Mouse (Mus musculus) lung, postnatal 14 days (tissue): ENCODE measurements around the gene Pde1b.
A peak's percentile ranks its signal among the peaks of the same experiment; 100 is the strongest.

Source experiments
- DNase-seq: peaks from one replicate; pipeline ENCODE4 v3.0.0; 2021

The Pde1b gene

GRCm38 (mm10) chr15:103552096-103552690 is 49.4 kb downstream of the Pde1b start:
- DNase-seq = peak; percentile 69

- DNase-seq = no peak
Measured at GRCm38 (mm10) chr15:103564981-103565380, 62.1 kb downstream of the Pde1b start, which contains the start of gene Glycam1. TSS of gene Glycam1 (minus strand) at chr15:103565081.
